Mouse (Mus musculus) cerebellum, adult 9-10 months (tissue): ENCODE results near the gene Crct1.

ENCODE experiments used
- DNase-seq: peaks from one replicate; pipeline ENCODE4 v3.0.0; 2022

Gene Crct1

GRCm38 (mm10) chr3:93015460-93016104 is at the start of gene Crct1:
Crct1 (minus strand) TSS chr3:93015687.
- no peak for DNase-seq

DNA sequence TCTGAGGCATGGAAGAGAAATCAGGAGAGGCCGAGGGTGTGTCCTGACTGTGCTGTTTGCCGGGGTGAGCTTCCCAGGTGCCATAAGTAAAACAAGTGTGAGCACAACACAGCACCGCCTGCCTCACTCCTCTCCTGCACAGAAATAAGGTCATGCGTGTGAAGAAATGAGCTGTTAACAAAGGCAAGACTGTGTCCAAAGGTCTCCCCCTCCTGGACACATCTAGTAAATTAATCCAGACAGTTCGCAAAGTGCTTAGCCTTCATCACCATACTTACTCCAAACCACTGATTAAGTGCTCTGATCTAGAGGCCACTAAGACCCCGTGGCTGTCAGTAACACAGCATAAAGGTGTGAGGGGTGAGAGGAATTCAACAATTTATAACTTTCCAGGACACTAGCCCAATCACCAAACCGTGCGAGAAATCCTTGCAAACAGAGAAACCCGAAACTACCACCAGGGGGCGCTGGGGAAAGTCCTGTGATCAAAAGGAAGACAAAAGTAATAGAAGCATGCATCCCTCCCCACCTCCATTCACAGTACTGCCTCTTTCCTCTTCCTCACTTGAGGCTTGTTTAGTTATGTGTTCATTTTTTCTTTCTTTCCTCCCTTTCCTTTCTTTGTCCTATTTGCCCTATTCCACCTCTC is 37.5 kb upstream of the Crct1 start:
- DNase-seq = no peak

GRCm38 (mm10) chr3:93050182-93050581 is 34.7 kb upstream of the Crct1 start:
- DNase-seq = no peak

- peak; percentile 14 for DNase-seq
These were observed 16.0 kb upstream of the Crct1 start for GRCm38 (mm10) chr3:93031450-93031849.

DNA sequence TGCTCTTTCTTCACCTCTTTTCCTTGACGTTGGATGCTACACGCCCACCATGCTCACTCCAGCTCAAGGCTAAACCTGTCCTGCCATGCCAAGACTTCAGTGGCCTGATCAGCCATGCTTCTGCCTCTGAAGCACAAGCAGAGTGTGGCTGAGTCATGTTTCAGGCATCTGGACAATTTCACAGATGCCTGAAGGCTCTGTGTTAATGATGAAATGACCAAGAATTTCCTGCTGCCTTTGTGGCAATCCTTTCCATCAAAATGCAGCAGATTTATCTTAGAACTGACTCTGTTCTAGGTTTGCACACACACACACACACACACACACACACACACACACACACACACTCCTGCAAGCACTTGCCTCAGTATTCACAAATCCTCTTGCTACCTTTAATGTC is 10.0 kb upstream of the Crct1 start:
- DNase-seq = no peak

GRCm38 (mm10) chr3:93023411-93024184 is 8.1 kb upstream of the Crct1 start:
- no peak for DNase-seq

DNA sequence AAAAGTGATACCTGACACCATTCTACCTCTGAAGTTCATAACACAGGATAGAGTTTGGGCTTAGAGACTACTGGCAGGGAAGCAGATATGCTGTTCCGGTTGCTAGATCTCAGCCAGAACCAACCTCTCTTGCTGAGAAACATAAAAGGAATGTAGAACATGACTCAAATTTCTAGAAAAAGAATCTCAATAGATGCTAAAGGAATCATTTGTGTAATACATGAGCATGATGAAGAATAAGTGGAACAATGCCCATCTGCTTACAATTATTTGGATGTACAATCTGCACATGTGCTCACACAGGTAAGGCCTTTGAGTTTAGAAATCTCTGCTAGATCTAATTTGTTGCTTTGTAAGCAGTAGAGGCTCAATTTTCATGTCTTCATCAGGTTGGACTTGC is 5.7 kb upstream of the Crct1 start:
- no peak for DNase-seq

DNA sequence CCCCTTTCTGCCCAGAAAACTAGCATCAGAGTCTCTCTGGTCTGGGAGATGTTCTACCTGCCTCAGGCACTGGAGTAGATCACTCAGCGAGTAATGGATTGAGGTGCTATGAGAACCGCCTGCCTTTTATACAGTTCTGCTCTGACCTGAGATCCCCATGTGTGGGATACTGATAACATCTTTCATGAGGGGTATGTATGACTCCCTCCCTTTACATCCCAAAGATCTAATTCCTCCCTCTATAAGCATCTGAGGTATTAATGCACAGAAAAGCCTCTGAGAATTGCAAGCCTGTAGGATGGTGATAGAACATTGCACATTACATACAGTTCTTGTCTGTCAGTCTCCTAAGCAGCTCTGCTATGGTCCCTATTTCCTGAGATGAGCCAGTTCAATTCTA is 3.5 kb upstream of the Crct1 start, which contains the start of gene Lce1m:
Lce1m (minus strand) TSS at position 101 of the 400 bp plus-strand sequence.
- DNase-seq = no peak

GRCm38 (mm10) chr3:93014871-93015270 is 616 bp downstream of the Crct1 start:
- DNase-seq = no peak

GRCm38 (mm10) chr3:93014378-93014801 is 1.1 kb downstream of the Crct1 start:
- DNase-seq = no peak

GRCm38 (mm10) chr3:93002843-93003242 is 12.6 kb downstream of the Crct1 start:
- no peak for DNase-seq

DNA sequence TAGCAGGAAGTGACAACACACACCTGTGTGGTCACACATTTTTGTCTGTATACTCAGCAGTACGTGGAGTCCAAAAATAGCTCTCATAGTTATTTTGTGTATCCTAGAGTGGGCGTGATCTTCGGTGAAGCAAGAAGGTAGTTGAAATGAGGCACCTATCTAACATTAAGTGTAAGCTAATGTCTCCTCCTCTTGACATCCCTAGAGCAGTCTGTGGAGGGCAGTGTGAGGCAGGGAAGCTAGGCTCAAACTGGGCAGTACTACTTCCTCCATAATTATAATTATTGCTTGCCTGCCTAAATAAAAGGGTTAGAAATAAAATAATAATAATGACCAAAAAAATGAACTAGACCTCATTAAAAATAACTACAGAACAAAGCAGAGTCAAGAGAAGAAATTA is 14.9 kb downstream of the Crct1 start:
- no peak for DNase-seq

- DNase-seq = peak; percentile 23
These were observed 16.8 kb downstream of the Crct1 start for GRCm38 (mm10) chr3:92998691-92999090.

GRCm38 (mm10) chr3:92991926-92992325 is 23.6 kb downstream of the Crct1 start, which contains the start of gene Lce3f:
Lce3f (plus strand) TSS chr3:92992226.
- DNase-seq = no peak

- no peak for DNase-seq
These were observed 37.0 kb downstream of the Crct1 start for GRCm38 (mm10) chr3:92978484-92978883.

- no peak for DNase-seq
These were observed 48.7 kb downstream of the Crct1 start, which contains the start of gene Lce3e for GRCm38 (mm10) chr3:92966761-92967160. Lce3e (plus strand) TSS chr3:92967061.
